Comparison of ENCODE assay signal across 2 mouse cellular contexts in genomic region chr8:105833740-105834139, GRCm38 (mm10). TPM values are rescaled to one million over a fixed set of nuclear protein-coding genes. Genes with fewer than 3 reads are reported as not detected.
"Had no signal": no experiment of that assay in that cellular context is flagged by ENCODE, and none has a peak within 500 bp of the region (broad histone marks: within the 10 kb centered on the region; RNA-seq: fewer than 3 reads in every experiment).

No protein-coding gene starts in this region.

RNA-seq across cellular contexts. Expression of gene Tsnaxip1, which starts 6.2 kb away (rescaled TPM):
- polyA plus RNA-seq: macrophage; small intestine, adult 2 months had no signal
